Mouse (Mus musculus) A20 (cell line): Measurements from ENCODE around the gene Rps6ka2.
A peak's percentile ranks its signal among the peaks of the same experiment; 100 is the strongest.
"Not testable (repeated sequence)": the region's sequence is repeated elsewhere in the genome, so short reads cannot be mapped to it uniquely, and the experiment has no call there.

Experiments used
- DNase-seq: peaks from one replicate; pipeline ENCODE4 v3.0.0-alpha.2; 2011; ENCODE audit warnings: low read depth, low spot score

The Rps6ka2 gene

GRCm38 (mm10) chr17:7170304-7171295, 685 bp downstream of the Rps6ka2 start:
- no peak for DNase-seq

- DNase-seq: no peak
Measured at GRCm38 (mm10) chr17:7173331-7174028, 3.6 kb downstream of the Rps6ka2 start.

GRCm38 (mm10) chr17:7175293-7175692, 5.4 kb downstream of the Rps6ka2 start:
- no peak for DNase-seq

GRCm38 (mm10) chr17:7176394-7176793, 6.5 kb downstream of the Rps6ka2 start:
- peak; percentile 9 for DNase-seq

- DNase-seq: no peak
Measured at GRCm38 (mm10) chr17:7178196-7178595, 8.3 kb downstream of the Rps6ka2 start.

GRCm38 (mm10) chr17:7182187-7182586, 12.3 kb downstream of the Rps6ka2 start:
- DNase-seq: no peak

GRCm38 (mm10) chr17:7187037-7187436, 17.1 kb downstream of the Rps6ka2 start:
- not testable (repeated sequence) for DNase-seq

- DNase-seq: no peak
Measured at GRCm38 (mm10) chr17:7189425-7189824, 19.5 kb downstream of the Rps6ka2 start.

- no peak for DNase-seq
Measured at GRCm38 (mm10) chr17:7189975-7190374, 20.1 kb downstream of the Rps6ka2 start.

GRCm38 (mm10) chr17:7194140-7194840, 24.4 kb downstream of the Rps6ka2 start:
- no peak for DNase-seq

GRCm38 (mm10) chr17:7197121-7197925, 27.4 kb downstream of the Rps6ka2 start:
- no peak for DNase-seq

GRCm38 (mm10) chr17:7204771-7205406, 35.0 kb downstream of the Rps6ka2 start:
- DNase-seq: no peak

GRCm38 (mm10) chr17:7206434-7207145, 36.7 kb downstream of the Rps6ka2 start:
- no peak for DNase-seq

- no peak for DNase-seq
Measured at GRCm38 (mm10) chr17:7210648-7211047, 40.7 kb downstream of the Rps6ka2 start.

GRCm38 (mm10) chr17:7211893-7212292, 42.0 kb downstream of the Rps6ka2 start:
- no peak for DNase-seq

- DNase-seq: no peak
Measured at GRCm38 (mm10) chr17:7213214-7213613, 43.3 kb downstream of the Rps6ka2 start.

- DNase-seq: no peak
Measured at GRCm38 (mm10) chr17:7214061-7214460, 44.1 kb downstream of the Rps6ka2 start.

GRCm38 (mm10) chr17:7217791-7218329, 47.9 kb downstream of the Rps6ka2 start:
- DNase-seq: no peak

GRCm38 (mm10) chr17:7218396-7218795, 48.5 kb downstream of the Rps6ka2 start:
- DNase-seq: no peak
